9 mouse cellular contexts compared by ENCODE assay signal in genomic region chr13:39183715-39184179, GRCm38 (mm10).
DNase-seq lines count a peak whose midpoint lies in the region; ATAC-seq and TF ChIP-seq lines count a peak whose summit lies in the region.
"Had no signal": no experiment of that assay in that cellular context is flagged by ENCODE, and none has a peak within 500 bp of the region (broad histone marks: within the 10 kb centered on the region; RNA-seq: fewer than 3 reads in every experiment).

No protein-coding gene starts in this region.

- no peak for DNase-seq in heart, adult 2 months
- no peak for DNase-seq in heart, embryonic 10.5 days (ENCODE audit: low spot score)
- peak; percentile 75 for DNase-seq in midbrain, postnatal 0 days (ENCODE audit: low spot score)
- no peak for DNase-seq in midbrain, embryonic 11.5 days (ENCODE audit: low spot score, missing footprints)
- no peak for DNase-seq in T-cell, adult 2 months (ENCODE audit: low spot score)
- DNase-seq in B cell, adult 2 months: no peak

- H3K4me3 ChIP-seq in heart, adult 2 months: no peak overlapping the region
- no peak overlapping the region for H3K4me3 ChIP-seq in heart, embryonic 10.5 days
- H3K4me3 ChIP-seq in midbrain, postnatal 0 days (ENCODE audit: low read depth, low read length): no peak overlapping the region
- no peak overlapping the region for H3K4me3 ChIP-seq in midbrain, embryonic 11.5 days (ENCODE audit: low read depth, low read length)
- H3K4me3 ChIP-seq in embryonic facial prominence, embryonic 15.5 days (replicated peaks): peak overlapping the region; percentile 18; the same call in 1 of the 2 replicates
- no peak overlapping the region for H3K4me3 ChIP-seq in limb, embryonic 13.5 days
- H3K4me3 ChIP-seq: neural tube, embryonic 12.5 days had no signal

- H3K4me2 ChIP-seq in midbrain, postnatal 0 days (ENCODE audit: low read depth, low read length, poor library complexity, severe bottlenecking): no peak overlapping the region
- no peak overlapping the region for H3K4me2 ChIP-seq in midbrain, embryonic 11.5 days
- H3K4me2 ChIP-seq in embryonic facial prominence, embryonic 15.5 days (replicated peaks): 0 out of 2 replicates have a peak overlapping the region, but pooled peaks have one; percentile 37
- H3K4me2 ChIP-seq in limb, embryonic 13.5 days (replicated peaks): peak overlapping the region; percentile 35
- H3K4me2 ChIP-seq: neural tube, embryonic 12.5 days had no signal

- intact Hi-C loops in heart, adult 2 months (cut with DNase I): no loop called here

- no peak for ATAC-seq in midbrain, postnatal 0 days (ENCODE audit: low FRiP score)
- ATAC-seq in midbrain, embryonic 11.5 days (ENCODE audit: low FRiP score): no peak
- peak; percentile 43; the same call in 1 of the 2 replicates for ATAC-seq in embryonic facial prominence, embryonic 15.5 days (ENCODE audit: insufficient number of reproducible peaks, low FRiP score, low TSS enrichment, low read depth)
- no peak for ATAC-seq in limb, embryonic 13.5 days (ENCODE audit: low FRiP score, low read depth)

- no peaks in the 10 kb centered on the region for H3K9me3 ChIP-seq in heart, embryonic 10.5 days
- no peaks in the 10 kb centered on the region for H3K9me3 ChIP-seq in midbrain, postnatal 0 days (ENCODE audit: low read length)
- H3K9me3 ChIP-seq in midbrain, embryonic 11.5 days (ENCODE audit: control insufficient read depth, low read length): no peaks in the 10 kb centered on the region
- no peaks in the 10 kb centered on the region for H3K9me3 ChIP-seq in embryonic facial prominence, embryonic 15.5 days (replicated peaks)
- no peaks in the 10 kb centered on the region for H3K9me3 ChIP-seq in limb, embryonic 13.5 days
- H3K9me3 ChIP-seq: neural tube, embryonic 12.5 days had no signal

- TF ChIP-seq CTCF in heart, adult 2 months (IDR thresholded peaks at IDR 0.05): peak; percentile 38
- peak; percentile 81 for TF ChIP-seq CTCF in midbrain, postnatal 0 days (IDR thresholded peaks at IDR 0.05)

- no peaks in the 10 kb centered on the region for H3K4me1 ChIP-seq in heart, adult 2 months (ENCODE audit: control insufficient read depth, insufficient read depth, low read length)
- H3K4me1 ChIP-seq in heart, embryonic 10.5 days: no peaks in the 10 kb centered on the region
- H3K4me1 ChIP-seq in midbrain, postnatal 0 days (ENCODE audit: insufficient read depth, low read length): no peaks in the 10 kb centered on the region
- no peaks in the 10 kb centered on the region for H3K4me1 ChIP-seq in midbrain, embryonic 11.5 days (ENCODE audit: control insufficient read depth, insufficient read depth, low read length)
- H3K4me1 ChIP-seq in embryonic facial prominence, embryonic 15.5 days: no peaks in the 10 kb centered on the region
- H3K4me1 ChIP-seq in limb, embryonic 13.5 days: peaks cover 4% of the 10 kb centered on the region
- H3K4me1 ChIP-seq: neural tube, embryonic 12.5 days had no signal

- no peaks in the 10 kb centered on the region for H3K79me2 ChIP-seq in heart, adult 2 months (replicated peaks; ENCODE audit: control insufficient read depth, insufficient read depth, low read length)

- no peaks in the 10 kb centered on the region for H3K36me3 ChIP-seq in heart, adult 2 months (ENCODE audit: control insufficient read depth, insufficient read depth, low read length)
- H3K36me3 ChIP-seq in heart, embryonic 10.5 days: no peaks in the 10 kb centered on the region
- H3K36me3 ChIP-seq in midbrain, postnatal 0 days (ENCODE audit: insufficient read depth, low read length): no peaks in the 10 kb centered on the region
- H3K36me3 ChIP-seq in midbrain, embryonic 11.5 days (ENCODE audit: control insufficient read depth, insufficient read depth, low read length): no peaks in the 10 kb centered on the region
- no peaks in the 10 kb centered on the region for H3K36me3 ChIP-seq in embryonic facial prominence, embryonic 15.5 days
- H3K36me3 ChIP-seq in limb, embryonic 13.5 days: no peaks in the 10 kb centered on the region
- H3K36me3 ChIP-seq: neural tube, embryonic 12.5 days had no signal

- WGBS in heart, adult 2 months: 8% methylated on average over 2 of the region's 2 CpGs
- WGBS in heart, embryonic 10.5 days: 42% methylated on average over 2 of the region's 2 CpGs
- whole genome bisulfite sequencing in midbrain, postnatal 0 days: 26% methylated on average over 2 of the region's 2 CpGs
- 44% methylated on average over 2 of the region's 2 CpGs for WGBS in midbrain, embryonic 11.5 days
- WGBS in embryonic facial prominence, embryonic 15.5 days: 6% methylated on average over 2 of the region's 2 CpGs
- 5% methylated on average over 2 of the region's 2 CpGs for WGBS in limb, embryonic 13.5 days

- H3K27me3 ChIP-seq in heart, adult 2 months (ENCODE audit: control insufficient read depth, insufficient read depth, low read length): no peaks in the 10 kb centered on the region
- H3K27me3 ChIP-seq in heart, embryonic 10.5 days (ENCODE audit: insufficient read depth, poor library complexity, severe bottlenecking): no peaks in the 10 kb centered on the region
- no peaks in the 10 kb centered on the region for H3K27me3 ChIP-seq in midbrain, postnatal 0 days (ENCODE audit: insufficient read depth, low read length)
- no peaks in the 10 kb centered on the region for H3K27me3 ChIP-seq in midbrain, embryonic 11.5 days (ENCODE audit: control insufficient read depth, insufficient read depth, low read length)
- H3K27me3 ChIP-seq in embryonic facial prominence, embryonic 15.5 days: no peaks in the 10 kb centered on the region
- H3K27me3 ChIP-seq in limb, embryonic 13.5 days: 0 out of 2 replicates have a peak, but pooled peaks cover 2% of the 10 kb centered on the region
- H3K27me3 ChIP-seq: neural tube, embryonic 12.5 days had no signal

- H3K9ac ChIP-seq in heart, adult 2 months (ENCODE audit: low read depth, low read length): no peak overlapping the region
- no peak overlapping the region for H3K9ac ChIP-seq in midbrain, postnatal 0 days (replicated peaks; ENCODE audit: low read length, poor library complexity, severe bottlenecking)
- H3K9ac ChIP-seq in midbrain, embryonic 11.5 days (ENCODE audit: low read length): no peak overlapping the region
- H3K9ac ChIP-seq in embryonic facial prominence, embryonic 15.5 days: no peak overlapping the region
- H3K9ac ChIP-seq in limb, embryonic 13.5 days: no peak overlapping the region
- H3K9ac ChIP-seq: neural tube, embryonic 12.5 days had no signal

- TF ChIP-seq EP300 in heart, adult 2 months (IDR thresholded peaks at IDR 0.05; ENCODE audit: insufficient read depth, low read depth, low read length): no peak

- H3K27ac ChIP-seq in heart, adult 2 months: no peak overlapping the region
- H3K27ac ChIP-seq in heart, embryonic 10.5 days: no peak overlapping the region
- H3K27ac ChIP-seq in midbrain, postnatal 0 days (ENCODE audit: low read depth, low read length): no peak overlapping the region
- no peak overlapping the region for H3K27ac ChIP-seq in midbrain, embryonic 11.5 days (ENCODE audit: low read depth, low read length)
- H3K27ac ChIP-seq in embryonic facial prominence, embryonic 15.5 days (replicated peaks): no peak overlapping the region
- no peak overlapping the region for H3K27ac ChIP-seq in limb, embryonic 13.5 days
- H3K27ac ChIP-seq: neural tube, embryonic 12.5 days had no signal

- TF ChIP-seq POLR2A in heart, adult 2 months (IDR thresholded peaks at IDR 0.05; ENCODE audit: insufficient read depth, low read depth, low read length): no peak

Comparison
In these comparisons a context has a peak if more than half of its experiments do, and no peak if none do; other contexts are left out.
1. H3K4me2 ChIP-seq: peak in embryonic facial prominence, embryonic 15.5 days (single experiment) and limb, embryonic 13.5 days (single experiment); none in midbrain, postnatal 0 days (single experiment) and midbrain, embryonic 11.5 days (single experiment).